Mouse (Mus musculus): Measurements from ENCODE around the gene AV320801. TPM values are rescaled to one million over a fixed set of nuclear protein-coding genes. Genes with fewer than 3 reads are reported as not detected.

The AV320801 gene
- not detected for polyA plus RNA-seq (2014; fragmentation: Illumina TruSeq; extraction: RNeasy Lipid Tissue Mini Kit (QIAGEN cat#74804); ENCODE audit: low read depth, low replicate concordance)

DNA sequence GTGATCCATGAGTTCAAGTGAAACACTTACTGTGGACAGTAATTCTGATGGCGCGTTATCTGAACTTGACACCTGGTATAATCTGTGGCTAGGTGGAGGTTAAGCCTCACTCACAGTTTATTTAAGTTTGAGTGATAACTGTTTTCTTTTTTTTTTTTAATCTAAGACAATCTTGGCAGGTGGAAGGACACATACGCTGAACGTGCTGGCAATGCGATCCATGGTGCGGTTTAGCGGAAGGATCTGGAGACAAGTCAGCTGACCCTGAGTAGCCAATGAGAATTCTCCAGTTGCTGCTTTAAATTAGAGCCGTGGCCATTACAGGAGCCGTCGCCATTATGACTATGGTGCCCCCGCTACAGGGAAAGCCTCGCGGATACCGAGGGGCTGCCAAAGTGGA lies at the start of gene AV320801:
AV320801 (plus strand) TSS at position 301 of the 400 bp plus-strand sequence.

Other genes with a start within 250 kb of the AV320801 start
- gene Pramel3, start 192.3 kb upstream of the AV320801 start, polyA plus RNA-seq (2014; fragmentation: Illumina TruSeq; extraction: RNeasy Lipid Tissue Mini Kit (QIAGEN cat#74804); ENCODE audit: low read depth, low replicate concordance) = not detected
- gene Gm5128, start 121.3 kb upstream of the AV320801 start, polyA plus RNA-seq (2014; fragmentation: Illumina TruSeq; extraction: RNeasy Lipid Tissue Mini Kit (QIAGEN cat#74804); ENCODE audit: low read depth, low replicate concordance) = not detected
- not detected for gene Gm7903, start 60.8 kb upstream of the AV320801 start, polyA plus RNA-seq (2014; fragmentation: Illumina TruSeq; extraction: RNeasy Lipid Tissue Mini Kit (QIAGEN cat#74804); ENCODE audit: low read depth, low replicate concordance)
- gene Nxf7, start 104.2 kb downstream of the AV320801 start, polyA plus RNA-seq (2014; fragmentation: Illumina TruSeq; extraction: RNeasy Lipid Tissue Mini Kit (QIAGEN cat#74804); ENCODE audit: low read depth, low replicate concordance) = not detected
- gene Prame, start 133.1 kb downstream of the AV320801 start, polyA plus RNA-seq (2014; fragmentation: Illumina TruSeq; extraction: RNeasy Lipid Tissue Mini Kit (QIAGEN cat#74804); ENCODE audit: low read depth, low replicate concordance) = not detected
- not detected for gene Tcp11x2, start 199.2 kb downstream of the AV320801 start, polyA plus RNA-seq (2014; fragmentation: Illumina TruSeq; extraction: RNeasy Lipid Tissue Mini Kit (QIAGEN cat#74804); ENCODE audit: low read depth, low replicate concordance)
- gene Tmsb15a, start 230.7 kb downstream of the AV320801 start, polyA plus RNA-seq (2014; fragmentation: Illumina TruSeq; extraction: RNeasy Lipid Tissue Mini Kit (QIAGEN cat#74804); ENCODE audit: low read depth, low replicate concordance) = not detected
- gene Armcx5, start 248.1 kb downstream of the AV320801 start, polyA plus RNA-seq (2014; fragmentation: Illumina TruSeq; extraction: RNeasy Lipid Tissue Mini Kit (QIAGEN cat#74804); ENCODE audit: low read depth, low replicate concordance) = 8.2 TPM
- 31.5 TPM for gene Gprasp1, start 248.1 kb downstream of the AV320801 start, polyA plus RNA-seq (2014; fragmentation: Illumina TruSeq; extraction: RNeasy Lipid Tissue Mini Kit (QIAGEN cat#74804); ENCODE audit: low read depth, low replicate concordance)